Mouse (Mus musculus) activated CD4-positive, CD25-positive, alpha-beta regulatory T cell, adult 4 months (primary cell): ENCODE data around the gene Cd2. TPM values are rescaled to one million over a fixed set of nuclear protein-coding genes. Genes with fewer than 3 reads are reported as not detected.

ENCODE experiments used
- ATAC-seq: one replicate; pipeline ENCODE4 v1.8.0; 2017
- polyA plus RNA-seq, 2 experiments: library from polyadenylated mRNA; unstranded; fragments of 100-300 nt; shearing (Covaris generic); gene quantifications; one replicate each; pipeline ENCODE4 v1.2.1; 2017

The Cd2 gene
- polyA plus RNA-seq: 1,000 to 10,000 TPM; 1,534 to 1,587 TPM

GRCm38 (mm10) chr3:101287911-101288311 lies at the start of gene Cd2:
Gene Cd2 (minus strand): TSS chr3:101287939.
- ATAC-seq: peak; percentile 37

- ATAC-seq: no peak
Measured at GRCm38 (mm10) chr3:101328617-101329016, 40.9 kb upstream of the Cd2 start.

GRCm38 (mm10) chr3:101327248-101327647 lies 39.5 kb upstream of the Cd2 start:
- ATAC-seq: no peak

- no peak for ATAC-seq
Measured at GRCm38 (mm10) chr3:101322437-101322836, 34.7 kb upstream of the Cd2 start.

GRCm38 (mm10) chr3:101320874-101321273 lies 33.1 kb upstream of the Cd2 start:
- no peak for ATAC-seq

GRCm38 (mm10) chr3:101318516-101319170 lies 30.9 kb upstream of the Cd2 start:
- no peak for ATAC-seq

GRCm38 (mm10) chr3:101318115-101318514 lies 30.4 kb upstream of the Cd2 start:
- no peak for ATAC-seq

- no peak for ATAC-seq
Measured at GRCm38 (mm10) chr3:101314954-101315353, 27.2 kb upstream of the Cd2 start.

GRCm38 (mm10) chr3:101313266-101314051 lies 25.7 kb upstream of the Cd2 start:
- ATAC-seq: no peak

GRCm38 (mm10) chr3:101310977-101311376 lies 23.2 kb upstream of the Cd2 start:
- ATAC-seq: no peak

- no peak for ATAC-seq
Measured at GRCm38 (mm10) chr3:101309626-101310025, 21.9 kb upstream of the Cd2 start.

- no peak for ATAC-seq
Measured at GRCm38 (mm10) chr3:101306090-101306489, 18.4 kb upstream of the Cd2 start.

GRCm38 (mm10) chr3:101305046-101305445 lies 17.3 kb upstream of the Cd2 start:
- no peak for ATAC-seq

GRCm38 (mm10) chr3:101304156-101304555 lies 16.4 kb upstream of the Cd2 start:
- ATAC-seq: peak; percentile 33

GRCm38 (mm10) chr3:101300271-101301071 lies 12.7 kb upstream of the Cd2 start:
- peak; percentile 19 for ATAC-seq

- ATAC-seq: no peak
Measured at GRCm38 (mm10) chr3:101299591-101299990, 11.9 kb upstream of the Cd2 start.

GRCm38 (mm10) chr3:101297221-101297620 lies 9.5 kb upstream of the Cd2 start:
- ATAC-seq: peak; percentile 33

- peak; percentile 31 for ATAC-seq
Measured at GRCm38 (mm10) chr3:101295931-101296820, 8.4 kb upstream of the Cd2 start.

- ATAC-seq: peak; percentile 5
Measured at GRCm38 (mm10) chr3:101295366-101295867, 7.7 kb upstream of the Cd2 start.

GRCm38 (mm10) chr3:101294487-101295365 lies 7.0 kb upstream of the Cd2 start:
- peak; percentile 29 for ATAC-seq
